Mouse (Mus musculus): ENCODE data around the gene Kif1b.

Kif1b gene

GRCm38 (mm10) chr4:149307596-149308490, at the start of gene Kif1b:
Gene Kif1b (minus strand): TSS chr4:149307693.
- peak; percentile 98 to 99 for DNase-seq (ENCODE audit: low spot score in 2 of 2)

- no peak for DNase-seq (ENCODE audit: low spot score in 2 of 2)
Measured at GRCm38 (mm10) chr4:149354671-149355070, 47.2 kb upstream of the Kif1b start.

DNA sequence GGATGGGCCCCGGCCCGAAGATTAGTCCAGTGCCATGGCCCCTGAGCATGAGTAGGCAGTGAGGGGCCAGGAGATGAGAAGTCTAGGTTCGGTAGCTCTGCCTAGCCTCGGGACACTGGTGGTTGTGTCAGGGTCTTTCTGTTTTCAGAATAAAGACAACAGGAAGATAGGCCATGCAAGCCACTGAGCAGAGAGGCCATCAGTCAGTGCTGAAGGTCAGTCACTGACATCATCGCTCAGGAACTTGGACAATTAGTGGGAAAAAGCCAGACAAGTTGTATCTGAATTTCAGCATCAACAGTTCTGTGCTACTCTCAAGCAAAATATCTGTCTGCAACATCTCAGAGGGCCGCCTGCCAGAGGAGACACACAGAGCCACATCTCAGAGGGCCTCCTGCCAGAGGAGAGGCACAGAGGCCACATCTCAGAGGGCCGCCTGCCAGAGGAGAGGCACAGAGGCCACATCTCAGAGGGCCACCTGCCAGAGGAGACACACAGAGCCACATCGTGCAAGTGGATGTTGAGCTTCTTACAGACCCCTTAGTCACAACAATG, 44.2 kb upstream of the Kif1b start:
- DNase-seq (ENCODE audit: low spot score in 2 of 2), result no peak

DNA sequence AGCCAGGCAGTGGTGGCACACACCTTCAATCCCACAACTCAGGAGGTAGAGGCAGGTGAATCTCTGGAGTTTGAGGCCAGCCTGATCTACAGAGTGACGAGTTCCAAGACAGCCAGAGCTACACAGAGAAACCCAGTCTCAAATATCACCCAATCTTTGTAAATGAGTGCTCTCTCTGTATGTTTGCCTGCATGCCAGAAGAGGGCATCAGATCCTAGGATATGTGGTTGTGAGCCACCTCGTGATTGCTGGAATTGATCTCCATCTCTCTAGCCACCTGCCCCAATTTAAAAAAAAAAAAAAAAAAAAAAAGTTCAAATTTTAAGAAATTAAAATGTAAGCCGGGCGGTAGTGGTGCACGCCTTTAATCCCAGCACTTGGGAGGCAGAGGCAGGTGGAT, 41.5 kb upstream of the Kif1b start:
- no peak for DNase-seq (ENCODE audit: low spot score in 2 of 2)

DNA sequence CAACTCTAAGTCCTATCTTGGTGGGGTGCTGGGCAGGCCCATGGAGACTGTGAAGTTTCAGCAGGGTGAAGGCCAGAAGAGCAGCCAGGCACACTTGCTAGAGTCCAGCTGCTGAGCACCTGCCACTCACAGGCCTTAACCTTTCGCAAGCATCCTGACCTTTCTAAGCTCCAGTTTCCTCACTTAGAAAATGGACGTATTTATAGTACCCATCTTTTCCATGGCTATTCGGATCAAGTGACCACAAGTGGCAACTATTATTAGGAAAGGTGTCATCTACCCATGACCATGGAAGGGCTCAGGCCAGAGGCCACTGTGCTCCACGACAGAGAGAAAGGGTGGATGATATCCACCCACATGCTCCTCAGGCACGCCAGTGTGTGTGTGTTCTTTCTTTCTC, 38.4 kb upstream of the Kif1b start:
- DNase-seq (ENCODE audit: low spot score in 2 of 2), result no peak

DNA sequence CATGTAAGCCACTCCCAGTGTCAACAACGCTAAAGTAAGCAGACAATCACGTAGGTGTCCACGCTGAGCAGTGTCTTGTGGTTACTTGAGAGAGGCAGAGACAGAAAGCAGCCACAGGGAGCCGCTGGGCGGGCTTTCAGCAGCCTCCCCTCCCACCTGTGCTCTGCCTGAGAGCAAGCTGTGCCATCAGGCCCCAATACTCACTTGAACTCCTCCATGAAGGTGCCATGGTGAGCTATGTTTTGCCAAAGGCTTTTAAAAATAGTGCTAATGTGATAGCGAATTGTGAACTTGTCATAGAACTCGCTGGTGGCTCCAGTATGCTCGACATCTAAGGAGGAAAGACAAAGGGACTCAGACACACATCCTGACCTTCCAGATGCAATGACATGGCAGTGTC, 36.8 kb upstream of the Kif1b start:
- no peak for DNase-seq (ENCODE audit: low spot score in 2 of 2)

DNA sequence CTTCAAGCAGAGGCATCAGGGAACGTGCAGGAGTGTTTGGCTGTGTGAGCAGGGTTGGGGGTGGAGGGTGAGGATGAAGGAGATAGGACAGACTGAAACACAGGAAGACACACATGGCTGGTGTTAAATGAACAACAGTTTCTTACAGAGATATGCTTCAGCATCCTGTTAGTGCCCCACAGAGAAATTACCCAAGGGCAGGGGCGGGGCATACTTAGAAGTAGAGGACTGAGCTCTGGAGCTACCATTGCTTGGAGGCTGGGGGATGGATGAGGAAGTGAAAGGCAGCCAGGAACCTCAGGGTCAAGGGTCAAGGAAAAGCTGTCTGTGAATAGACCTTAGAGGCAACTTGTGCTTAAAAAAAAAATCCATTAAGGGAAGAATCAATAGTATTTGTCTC, 33.2 kb upstream of the Kif1b start:
- DNase-seq (ENCODE audit: low spot score in 2 of 2), result no peak

DNA sequence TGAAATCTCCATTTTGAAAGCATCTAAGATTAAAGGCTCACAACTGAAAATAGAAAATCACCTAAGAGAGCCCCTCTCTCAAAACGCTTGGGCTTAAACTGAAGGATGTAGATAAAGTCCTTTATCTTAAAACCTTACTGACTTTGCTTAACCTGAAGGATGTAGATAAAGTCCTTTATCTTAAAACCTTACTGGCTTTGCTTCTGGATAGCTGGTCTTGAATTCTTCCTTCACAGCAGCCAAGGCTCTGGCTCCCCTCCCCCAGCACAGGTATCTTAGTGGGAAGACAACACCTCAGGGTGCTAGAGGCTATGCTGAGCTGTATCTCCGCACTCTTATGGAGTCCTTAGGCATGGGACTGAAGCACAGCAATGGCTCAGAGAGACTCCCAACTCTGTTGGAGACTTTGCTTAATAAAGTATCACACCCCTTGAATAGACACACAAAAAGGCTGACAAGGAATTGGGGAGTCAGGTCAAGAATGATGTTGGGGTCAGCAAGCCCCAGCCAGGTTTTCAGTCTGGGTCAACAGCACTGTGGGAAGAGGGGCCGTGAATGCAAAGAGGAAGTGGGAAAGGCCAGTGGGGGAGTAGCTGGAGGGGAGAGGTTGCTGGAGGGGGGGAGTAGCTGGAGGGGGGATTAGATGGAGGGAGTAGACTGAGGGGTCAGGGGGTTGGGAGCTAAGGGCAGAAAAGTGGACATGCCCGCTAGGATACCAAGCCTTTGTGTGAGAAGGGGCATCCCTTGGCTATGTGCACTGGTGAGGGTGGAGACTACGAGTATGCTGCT, 32.1 kb upstream of the Kif1b start:
- no peak for DNase-seq (ENCODE audit: low spot score in 2 of 2)

DNA sequence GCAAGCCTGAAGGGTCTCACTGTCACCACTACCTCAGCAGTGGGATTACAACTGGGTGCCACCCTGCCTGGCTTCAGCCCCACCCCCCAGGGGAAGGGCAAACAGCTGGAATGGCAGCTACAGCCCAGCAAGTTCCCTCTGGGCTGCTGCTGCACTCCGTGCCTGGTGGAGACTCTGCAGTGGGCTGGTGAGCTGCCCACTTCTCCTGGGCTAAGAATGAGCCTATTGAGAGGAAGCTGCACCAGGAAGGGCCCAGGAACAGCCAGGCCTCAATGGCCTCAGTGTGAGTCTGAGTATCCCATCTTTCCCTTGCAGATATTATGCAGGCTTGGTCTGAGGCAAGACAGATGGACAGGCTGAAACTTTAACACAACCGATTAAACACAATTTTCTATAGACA, 30.6 kb upstream of the Kif1b start:
- no peak for DNase-seq (ENCODE audit: low spot score in 2 of 2)

DNA sequence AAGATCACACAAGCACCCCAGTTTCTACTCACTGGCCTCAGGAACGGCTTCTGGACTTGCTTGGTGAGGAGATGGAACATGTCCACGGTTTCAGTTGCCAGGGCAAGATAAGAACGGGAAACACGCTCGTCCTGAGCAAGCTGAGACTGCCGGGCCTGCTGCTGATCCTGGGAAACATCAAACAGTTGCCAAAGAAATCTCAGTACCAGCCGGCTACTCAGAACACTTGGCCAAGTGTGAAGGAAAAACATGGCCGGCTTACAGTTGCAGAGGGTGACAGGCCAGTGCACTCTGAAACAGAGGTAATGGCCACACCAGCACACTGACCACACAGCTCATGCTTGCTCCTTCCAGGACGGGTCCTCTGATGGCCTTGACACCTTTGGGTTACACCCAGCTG, 29.9 kb upstream of the Kif1b start:
- DNase-seq (ENCODE audit: low spot score in 2 of 2), result no peak

GRCm38 (mm10) chr4:149336302-149336701, 28.8 kb upstream of the Kif1b start:
- DNase-seq (ENCODE audit: low spot score in 2 of 2), result no peak

- DNase-seq (ENCODE audit: low spot score in 2 of 2), result no peak
Measured at GRCm38 (mm10) chr4:149334881-149335280, 27.4 kb upstream of the Kif1b start.

- no peak for DNase-seq (ENCODE audit: low spot score in 2 of 2)
Measured at GRCm38 (mm10) chr4:149332726-149333125, 25.2 kb upstream of the Kif1b start.

DNA sequence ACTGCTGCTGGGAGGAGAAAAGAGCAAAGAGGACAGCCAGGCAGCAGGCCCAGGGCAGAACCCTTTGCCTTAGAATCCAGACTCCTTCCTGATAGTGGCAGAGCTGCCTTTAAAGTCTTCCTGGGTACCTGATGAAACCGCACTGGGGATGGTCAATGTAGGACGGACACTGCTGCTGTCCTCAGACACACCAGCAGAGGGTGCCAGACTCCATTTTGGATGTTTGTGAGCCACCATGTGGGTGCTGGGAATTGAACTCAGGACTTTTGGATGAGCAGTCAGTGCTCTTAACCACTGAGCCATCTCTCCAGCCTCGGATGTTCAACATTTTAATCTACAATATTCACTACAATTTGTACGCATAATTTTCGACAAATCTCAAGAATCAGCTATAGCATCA, 23.0 kb upstream of the Kif1b start:
- no peak for DNase-seq (ENCODE audit: low spot score in 2 of 2)

DNA sequence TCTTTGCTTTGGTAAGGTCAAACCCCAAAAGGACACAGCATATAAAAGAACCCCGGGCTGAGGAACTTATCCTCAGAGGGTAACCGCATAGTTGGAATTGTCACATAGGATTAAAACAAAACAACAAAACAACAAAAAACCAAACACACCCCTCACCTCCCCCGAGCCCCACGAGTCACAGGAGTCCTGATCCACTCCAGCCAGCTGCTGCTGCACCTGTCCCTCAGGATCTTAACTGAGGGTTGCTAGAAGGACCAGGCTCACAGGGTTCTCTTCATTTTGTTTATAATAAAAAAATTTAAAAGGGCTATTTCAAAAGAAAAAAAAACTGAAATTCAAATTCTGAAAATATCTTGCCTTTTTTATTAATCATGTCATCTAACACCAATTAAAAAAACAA, 21.2 kb upstream of the Kif1b start:
- DNase-seq (ENCODE audit: low spot score in 2 of 2), result no peak

GRCm38 (mm10) chr4:149327281-149327680, 19.8 kb upstream of the Kif1b start:
- no peak for DNase-seq (ENCODE audit: low spot score in 2 of 2)

GRCm38 (mm10) chr4:149325411-149326162, 18.1 kb upstream of the Kif1b start:
- no peak for DNase-seq (ENCODE audit: low spot score in 2 of 2)

DNA sequence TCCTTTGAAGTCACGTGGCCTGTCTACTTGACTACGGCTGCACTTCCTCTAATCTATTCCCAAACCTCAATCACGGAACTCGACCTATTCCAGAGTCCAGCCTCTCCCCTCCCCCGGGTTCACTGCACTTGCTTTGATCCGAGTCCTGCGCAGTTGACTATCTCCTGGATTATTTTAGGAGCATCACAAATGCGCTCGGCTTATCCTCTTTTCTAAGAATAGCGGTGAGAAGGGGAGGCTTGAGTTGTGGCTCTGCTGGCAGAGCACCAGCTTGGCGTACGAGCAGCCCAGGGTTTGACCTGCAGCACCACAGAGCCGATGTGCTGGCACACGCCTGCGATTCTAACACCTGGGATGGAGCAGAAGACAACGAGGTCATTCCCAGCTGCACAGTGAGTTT, 16.2 kb upstream of the Kif1b start:
- DNase-seq (ENCODE audit: low spot score in 2 of 2), result no peak

DNA sequence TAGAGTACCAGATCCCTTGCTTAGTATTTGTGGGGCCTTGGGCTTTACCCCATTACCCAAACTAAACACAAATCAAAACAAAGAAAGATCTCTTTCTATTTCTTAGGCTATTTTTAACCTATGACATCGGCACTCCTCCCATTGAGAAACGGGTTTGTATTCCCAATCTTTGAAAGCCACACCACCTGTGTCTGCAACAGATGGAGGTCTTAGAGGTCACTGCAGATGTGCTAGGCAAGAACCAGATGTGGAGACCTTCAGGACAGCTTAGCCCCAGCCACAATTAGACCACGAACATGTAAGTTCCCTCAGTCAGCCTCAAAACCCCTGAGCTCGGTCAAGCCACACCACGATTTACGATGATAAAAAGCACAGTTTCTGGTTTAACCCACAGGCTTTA, 15.2 kb upstream of the Kif1b start:
- DNase-seq (ENCODE audit: low spot score in 2 of 2), result no peak

- DNase-seq (ENCODE audit: low spot score in 2 of 2), result no peak
Measured at GRCm38 (mm10) chr4:149322286-149322685, 14.8 kb upstream of the Kif1b start.

- DNase-seq (ENCODE audit: low spot score in 2 of 2), result no peak
Measured at GRCm38 (mm10) chr4:149319088-149319487, 11.6 kb upstream of the Kif1b start.

- no peak for DNase-seq (ENCODE audit: low spot score in 2 of 2)
Measured at GRCm38 (mm10) chr4:149317387-149317786, 9.9 kb upstream of the Kif1b start.

All from urinary bladder, postnatal 36 days (tissue).